Mouse (Mus musculus): Measurements from ENCODE around the gene Lhx2.

The Lhx2 gene

GRCm38 (mm10) chr2:38346881-38347764 is 8.0 kb downstream of the Lhx2 start:
- DNase-seq (ENCODE audit: extremely low read depth, low read depth, low spot score), result no peak

GRCm38 (mm10) chr2:38347811-38348551 is 8.9 kb downstream of the Lhx2 start:
- no peak for DNase-seq (ENCODE audit: extremely low read depth, low read depth, low spot score)

- DNase-seq (ENCODE audit: extremely low read depth, low read depth, low spot score), result no peak
Observed at GRCm38 (mm10) chr2:38348660-38349420, 9.8 kb downstream of the Lhx2 start.

- DNase-seq (ENCODE audit: extremely low read depth, low read depth, low spot score), result no peak
Observed at GRCm38 (mm10) chr2:38349447-38350350, 10.6 kb downstream of the Lhx2 start.

GRCm38 (mm10) chr2:38350386-38350785 is 11.3 kb downstream of the Lhx2 start:
- no peak for DNase-seq (ENCODE audit: extremely low read depth, low read depth, low spot score)

GRCm38 (mm10) chr2:38350796-38351195 is 11.7 kb downstream of the Lhx2 start:
- DNase-seq (ENCODE audit: extremely low read depth, low read depth, low spot score), result no peak

GRCm38 (mm10) chr2:38351641-38352320 is 12.7 kb downstream of the Lhx2 start:
- DNase-seq (ENCODE audit: extremely low read depth, low read depth, low spot score), result no peak

- no peak for DNase-seq (ENCODE audit: extremely low read depth, low read depth, low spot score)
Observed at GRCm38 (mm10) chr2:38352321-38353007, 13.4 kb downstream of the Lhx2 start.

- no peak for DNase-seq (ENCODE audit: extremely low read depth, low read depth, low spot score)
Observed at GRCm38 (mm10) chr2:38353008-38353379, 13.9 kb downstream of the Lhx2 start.

- DNase-seq (ENCODE audit: extremely low read depth, low read depth, low spot score), result no peak
Observed at GRCm38 (mm10) chr2:38353664-38354063, 14.6 kb downstream of the Lhx2 start.

- DNase-seq (ENCODE audit: extremely low read depth, low read depth, low spot score), result no peak
Observed at GRCm38 (mm10) chr2:38354179-38354716, 15.2 kb downstream of the Lhx2 start.

- no peak for DNase-seq (ENCODE audit: extremely low read depth, low read depth, low spot score)
Observed at GRCm38 (mm10) chr2:38354717-38355510, 15.8 kb downstream of the Lhx2 start.

- DNase-seq (ENCODE audit: extremely low read depth, low read depth, low spot score), result no peak
Observed at GRCm38 (mm10) chr2:38355731-38356427, 16.8 kb downstream of the Lhx2 start.

GRCm38 (mm10) chr2:38356428-38357260 is 17.6 kb downstream of the Lhx2 start:
- DNase-seq (ENCODE audit: extremely low read depth, low read depth, low spot score), result no peak

- DNase-seq (ENCODE audit: extremely low read depth, low read depth, low spot score), result no peak
Observed at GRCm38 (mm10) chr2:38357294-38358246, 18.5 kb downstream of the Lhx2 start.

- DNase-seq (ENCODE audit: extremely low read depth, low read depth, low spot score), result no peak
Observed at GRCm38 (mm10) chr2:38358611-38359010, 19.5 kb downstream of the Lhx2 start.

Measured in fat pad, adult 2 months (tissue).